19 mouse cellular contexts compared by ENCODE assay signal in the genomic region with DNA sequence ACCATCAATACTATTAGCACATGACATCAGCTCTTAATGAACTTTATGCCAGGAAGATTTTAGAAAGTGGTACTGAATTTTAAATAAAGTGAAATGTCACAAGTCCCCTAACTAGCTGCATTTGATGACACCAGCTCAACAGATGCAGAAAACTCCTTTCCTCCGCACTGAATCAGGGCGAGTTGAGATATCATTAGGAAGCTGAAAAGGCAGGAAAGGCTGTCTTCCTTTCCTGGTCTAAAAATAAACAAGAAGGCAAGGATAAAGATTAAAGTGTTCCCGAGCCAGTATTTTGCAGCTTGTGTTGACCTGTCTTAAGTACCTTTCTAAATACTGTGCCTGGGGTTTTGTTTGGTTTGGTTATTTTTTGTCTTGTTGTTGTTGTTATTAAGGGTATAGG.
"Had no signal": no experiment of that assay in that cellular context is flagged by ENCODE, and none has a peak within 500 bp of the region (broad histone marks: within the 10 kb centered on the region; RNA-seq: fewer than 3 reads in every experiment).

No protein-coding gene starts in this region.

- H3K27ac ChIP-seq: kidney, postnatal 0 days; left cerebral cortex, adult 2 months; liver, embryonic 13.5 days; midbrain, embryonic 10.5 days; midbrain, embryonic 13.5 days; neural tube, embryonic 13.5 days had no signal

- H3K9me3 ChIP-seq: liver, embryonic 13.5 days; megakaryocyte, embryonic 14.5 days; midbrain, embryonic 10.5 days; midbrain, embryonic 13.5 days; neural tube, embryonic 13.5 days had no signal

- DNase-seq: kidney, postnatal 36 days; layer of hippocampus, postnatal 36 days; liver, embryonic 13.5 days; lung, adult 2 months; lung, postnatal 36 days; retina, postnatal 1 day; right cerebral cortex, postnatal 25 days; spleen, adult 18-20 months; thymus, adult 18-20 months; thymus, postnatal 36 days had no signal

- H3K9ac ChIP-seq: liver, embryonic 13.5 days; midbrain, embryonic 13.5 days; neural tube, embryonic 13.5 days had no signal

- H3K4me2 ChIP-seq: liver, embryonic 13.5 days; midbrain, embryonic 13.5 days; neural tube, embryonic 13.5 days had no signal

- ATAC-seq: lung, postnatal 0 days; midbrain, embryonic 13.5 days; midbrain, embryonic 16.5 days had no signal

- H3K4me3 ChIP-seq: left cerebral cortex, adult 2 months; liver, embryonic 13.5 days; megakaryocyte, embryonic 14.5 days; midbrain, embryonic 10.5 days; midbrain, embryonic 13.5 days; myocyte; neural tube, embryonic 13.5 days had no signal

- H3K4me1 ChIP-seq: midbrain, embryonic 13.5 days had no signal

- H3K27me3 ChIP-seq: liver, embryonic 13.5 days; midbrain, embryonic 13.5 days; neural tube, embryonic 13.5 days had no signal

- H3K36me3 ChIP-seq: liver, embryonic 13.5 days; midbrain, embryonic 10.5 days; midbrain, embryonic 13.5 days; neural tube, embryonic 13.5 days had no signal
